Mouse (Mus musculus) CD8-positive naive resting alpha-beta T cell, adult 57 days (primary cell): Measurements from ENCODE around the gene Endou. TPM values are rescaled to one million over a fixed set of nuclear protein-coding genes. Genes with fewer than 3 reads are reported as not detected.

Experiments
- total RNA-seq: library from RNA; stranded (reverse); gene quantifications from one replicate; pipeline ENCODE4 v1.2.4, GENCODE M21; 2023

Endou gene
- total RNA-seq, result 0.43 TPM

GRCm38 (mm10) chr15:97731111-97731510 lies at the start of gene Endou:
Gene Endou (minus strand): TSS chr15:97731339.

GRCm38 (mm10) chr15:97778311-97779098 lies 47.4 kb upstream of the Endou start, which contains the start of gene Slc48a1:
Gene Slc48a1 (plus strand): TSS chr15:97778520.

GRCm38 (mm10) chr15:97767280-97768186 lies 36.4 kb upstream of the Endou start, which contains the start of gene Rapgef3:
Gene Rapgef3 (minus strand): TSS chr15:97767972.

GRCm38 (mm10) chr15:97705211-97706050 lies 25.7 kb downstream of the Endou start, which contains the start of gene Rpap3:
Gene Rpap3 (minus strand): TSS chr15:97705825.

Other genes starting within 250 kb of the Endou start
- gene Rpap3, start 25.5 kb downstream of the Endou start, total RNA-seq, result 12.6 TPM
- gene Rapgef3, start 36.6 kb upstream of the Endou start, total RNA-seq, result 0.92 TPM
- gene Slc48a1, start 47.2 kb upstream of the Endou start, total RNA-seq, result 13.4 TPM
- gene Hdac7, start 113.2 kb upstream of the Endou start, total RNA-seq, result 218 TPM
- 0.12 TPM for gene Vdr, start 179.3 kb upstream of the Endou start, total RNA-seq
- 14.1 TPM for gene Tmem106c, start 232.9 kb upstream of the Endou start, total RNA-seq